Mouse (Mus musculus) cerebellum, adult 2 months (tissue): ENCODE data around the gene Msh5.

Experiments
- CTCF ChIP-seq: fragments of 200-500 bp; IDR thresholded peaks from 2 replicates; pipeline ENCODE4 v1.5.1; 2011; ENCODE audit warnings: low read depth, mild to moderate bottlenecking, control low read depth, low read length, moderate library complexity, borderline replicate concordance; ENCODE audit not compliant: insufficient read depth
- POLR2A ChIP-seq: fragments of 200-500 bp; IDR thresholded peaks from 2 replicates; pipeline ENCODE4 v1.6.1; 2011; ENCODE audit warnings: low read length, control low read depth, borderline replicate concordance; ENCODE audit not compliant: insufficient read depth

DNA sequence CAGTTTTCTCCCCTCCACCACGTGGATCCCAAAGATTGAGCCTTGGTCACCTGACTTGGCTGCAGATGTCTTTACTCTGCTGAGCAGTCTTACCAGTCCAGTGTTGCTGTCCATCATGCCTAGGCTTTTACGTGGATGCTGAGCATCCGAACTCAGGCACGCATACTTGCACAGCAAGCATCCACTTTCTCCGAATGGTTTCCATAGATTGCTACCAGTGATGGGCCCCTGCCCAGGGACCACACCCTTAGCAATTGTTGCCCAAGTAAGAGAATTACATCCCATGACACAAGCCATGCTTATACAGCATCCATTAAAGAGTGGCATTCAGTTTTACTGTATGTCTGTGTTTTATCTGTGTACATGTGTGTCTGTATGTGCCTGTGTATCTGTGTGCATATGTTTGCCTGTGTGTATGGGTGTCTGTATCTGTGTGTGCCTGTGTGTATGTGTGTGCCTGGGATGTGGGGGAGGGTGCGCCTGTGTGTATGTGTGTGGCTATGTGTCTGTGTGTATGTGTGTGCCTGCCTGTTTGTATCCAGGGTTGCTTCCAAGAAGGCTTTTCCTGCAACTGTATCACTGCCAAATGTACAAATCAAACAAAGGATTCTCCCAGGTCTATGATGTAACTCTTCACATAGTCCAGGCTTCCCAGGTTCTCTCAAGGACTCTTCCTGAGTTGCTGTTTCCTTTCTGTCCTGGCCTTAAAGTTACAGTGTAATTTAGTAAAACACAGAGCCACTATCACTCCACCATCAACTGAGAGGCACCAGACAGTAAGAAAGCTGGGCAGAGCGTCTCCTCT is 9.3 kb upstream of the Msh5 start:
- TF ChIP-seq CTCF (no peak), POLR2A (no peak)
